Mouse (Mus musculus): ENCODE measurements around the gene Blmh. TPM values are rescaled to one million over a fixed set of nuclear protein-coding genes. Genes with fewer than 3 reads are reported as not detected.

Blmh gene
- polyA plus RNA-seq, 1 experiment = 133 TPM

DNA sequence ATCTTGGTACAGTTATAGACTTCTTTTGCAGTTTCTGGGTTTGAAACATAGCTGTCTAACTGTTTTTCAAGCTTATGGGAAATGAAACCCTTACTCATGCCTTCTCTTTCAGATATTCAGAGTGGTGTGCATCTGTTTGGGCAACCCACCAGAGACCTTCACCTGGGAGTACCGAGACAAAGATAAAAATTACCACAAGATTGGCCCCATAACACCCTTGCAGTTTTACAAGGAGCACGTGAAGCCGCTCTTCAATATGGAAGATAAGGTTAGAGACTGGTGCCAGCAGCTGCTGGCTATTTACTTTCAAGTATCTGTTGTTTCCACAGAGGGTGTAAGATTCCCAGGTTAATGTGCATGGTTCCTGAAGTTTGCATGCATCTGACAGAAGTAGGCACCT is 41.1 kb downstream of the Blmh start:
- TF ChIP-seq POLR2A (IDR thresholded peaks at IDR 0.05; ENCODE audit: insufficient read depth, low read length) (no peak), EP300 (IDR thresholded peaks at IDR 0.05; ENCODE audit: insufficient read depth, low read depth, low read length) (no peak), CTCF (IDR thresholded peaks at IDR 0.05; ENCODE audit: low read depth, low read length) (no peak)
- Histone ChIP-seq H3K36me3 (ENCODE audit: control insufficient read depth, insufficient read depth, low read length, poor library complexity, severe bottlenecking) (peaks cover 53% of the 10 kb centered on the region), H3K4me1 (ENCODE audit: control insufficient read depth, insufficient read depth, low read length) (no peaks in the 10 kb centered on the region), H3K9ac (ENCODE audit: low read depth, poor library complexity, severe bottlenecking) (no peak overlapping the region), H3K27ac (ENCODE audit: insufficient read depth, low read length) (no peak overlapping the region), H3K4me3 (ENCODE audit: low read depth, low read length) (no peak overlapping the region), H3K9me3 (replicated peaks; ENCODE audit: control insufficient read depth, insufficient read depth, low read length, poor library complexity, severe bottlenecking) (no peaks in the 10 kb centered on the region), H3K27me3 (ENCODE audit: control insufficient read depth, insufficient read depth, low read length, poor library complexity, severe bottlenecking) (no peaks in the 10 kb centered on the region)

DNA sequence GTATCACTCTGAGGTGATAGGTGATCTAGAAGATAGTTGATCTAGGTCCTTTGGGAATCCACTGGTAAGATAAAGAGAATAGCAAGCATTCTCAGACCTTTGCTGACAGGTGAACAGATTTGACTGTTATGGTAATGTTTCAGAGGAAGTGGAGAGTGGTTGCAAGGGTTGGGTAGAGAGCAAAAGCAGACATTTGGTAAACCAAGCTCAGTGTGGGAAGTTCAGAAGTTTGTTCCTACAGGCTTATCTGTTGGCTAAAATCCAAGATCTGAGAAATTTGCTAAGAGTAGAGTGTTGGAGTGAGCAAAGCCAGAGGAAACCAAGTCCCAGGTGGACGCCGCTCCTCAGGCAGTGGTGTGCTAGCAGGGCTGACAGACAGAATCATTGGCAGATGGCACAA is 45.7 kb downstream of the Blmh start:
- no peaks in the 10 kb centered on the region for H3K27me3 ChIP-seq (ENCODE audit: control insufficient read depth, insufficient read depth, low read length, poor library complexity, severe bottlenecking)
- no peak overlapping the region for H3K4me3 ChIP-seq (ENCODE audit: low read depth, low read length)
- H3K9ac ChIP-seq (ENCODE audit: low read depth, poor library complexity, severe bottlenecking) = no peak overlapping the region
- no peaks in the 10 kb centered on the region for H3K4me1 ChIP-seq (ENCODE audit: control insufficient read depth, insufficient read depth, low read length)
- TF ChIP-seq CTCF (IDR thresholded peaks at IDR 0.05; ENCODE audit: low read depth, low read length) (no peak), EP300 (IDR thresholded peaks at IDR 0.05; ENCODE audit: insufficient read depth, low read depth, low read length) (no peak), POLR2A (IDR thresholded peaks at IDR 0.05; ENCODE audit: insufficient read depth, low read length) (no peak)
- H3K27ac ChIP-seq (ENCODE audit: insufficient read depth, low read length) = no peak overlapping the region
- H3K36me3 ChIP-seq (ENCODE audit: control insufficient read depth, insufficient read depth, low read length, poor library complexity, severe bottlenecking) = peaks cover 55% of the 10 kb centered on the region
- no peaks in the 10 kb centered on the region for H3K9me3 ChIP-seq (replicated peaks; ENCODE audit: control insufficient read depth, insufficient read depth, low read length, poor library complexity, severe bottlenecking)

- TF ChIP-seq CTCF (IDR thresholded peaks at IDR 0.05; ENCODE audit: low read depth, low read length) (no peak), POLR2A (IDR thresholded peaks at IDR 0.05; ENCODE audit: insufficient read depth, low read length) (no peak), EP300 (IDR thresholded peaks at IDR 0.05; ENCODE audit: insufficient read depth, low read depth, low read length) (no peak)
- Histone ChIP-seq H3K27me3 (ENCODE audit: control insufficient read depth, insufficient read depth, low read length, poor library complexity, severe bottlenecking) (no peaks in the 10 kb centered on the region), H3K9me3 (replicated peaks; ENCODE audit: control insufficient read depth, insufficient read depth, low read length, poor library complexity, severe bottlenecking) (no peaks in the 10 kb centered on the region), H3K4me1 (ENCODE audit: control insufficient read depth, insufficient read depth, low read length) (no peaks in the 10 kb centered on the region), H3K4me3 (ENCODE audit: low read depth, low read length) (no peak overlapping the region), H3K27ac (ENCODE audit: insufficient read depth, low read length) (no peak overlapping the region), H3K9ac (ENCODE audit: low read depth, poor library complexity, severe bottlenecking) (no peak overlapping the region), H3K36me3 (ENCODE audit: control insufficient read depth, insufficient read depth, low read length, poor library complexity, severe bottlenecking) (peaks cover 25% of the 10 kb centered on the region)
These were observed 50.2 kb downstream of the Blmh start for GRCm38 (mm10) chr11:76974680-76975319.

GRCm38 (mm10) chr11:76981570-76982141 is 57.0 kb downstream of the Blmh start:
- TF ChIP-seq POLR2A (IDR thresholded peaks at IDR 0.05; ENCODE audit: insufficient read depth, low read length) (no peak), CTCF (IDR thresholded peaks at IDR 0.05; ENCODE audit: low read depth, low read length) (no peak), EP300 (IDR thresholded peaks at IDR 0.05; ENCODE audit: insufficient read depth, low read depth, low read length) (no peak)
- Histone ChIP-seq H3K9me3 (replicated peaks; ENCODE audit: control insufficient read depth, insufficient read depth, low read length, poor library complexity, severe bottlenecking) (no peaks in the 10 kb centered on the region), H3K36me3 (ENCODE audit: control insufficient read depth, insufficient read depth, low read length, poor library complexity, severe bottlenecking) (peaks cover 14% of the 10 kb centered on the region), H3K4me1 (ENCODE audit: control insufficient read depth, insufficient read depth, low read length) (no peaks in the 10 kb centered on the region), H3K4me3 (ENCODE audit: low read depth, low read length) (no peak overlapping the region), H3K27me3 (ENCODE audit: control insufficient read depth, insufficient read depth, low read length, poor library complexity, severe bottlenecking) (no peaks in the 10 kb centered on the region), H3K27ac (ENCODE audit: insufficient read depth, low read length) (no peak overlapping the region), H3K9ac (ENCODE audit: low read depth, poor library complexity, severe bottlenecking) (no peak overlapping the region)

GRCm38 (mm10) chr11:76982415-76982814 is 57.8 kb downstream of the Blmh start:
- Histone ChIP-seq H3K27me3 (ENCODE audit: control insufficient read depth, insufficient read depth, low read length, poor library complexity, severe bottlenecking) (no peaks in the 10 kb centered on the region), H3K27ac (ENCODE audit: insufficient read depth, low read length) (no peak overlapping the region), H3K36me3 (ENCODE audit: control insufficient read depth, insufficient read depth, low read length, poor library complexity, severe bottlenecking) (peaks cover 19% of the 10 kb centered on the region), H3K9me3 (replicated peaks; ENCODE audit: control insufficient read depth, insufficient read depth, low read length, poor library complexity, severe bottlenecking) (no peaks in the 10 kb centered on the region), H3K9ac (ENCODE audit: low read depth, poor library complexity, severe bottlenecking) (no peak overlapping the region), H3K4me3 (ENCODE audit: low read depth, low read length) (no peak overlapping the region), H3K4me1 (ENCODE audit: control insufficient read depth, insufficient read depth, low read length) (no peaks in the 10 kb centered on the region)
- TF ChIP-seq POLR2A (IDR thresholded peaks at IDR 0.05; ENCODE audit: insufficient read depth, low read length) (no peak), EP300 (IDR thresholded peaks at IDR 0.05; ENCODE audit: insufficient read depth, low read depth, low read length) (no peak), CTCF (IDR thresholded peaks at IDR 0.05; ENCODE audit: low read depth, low read length) (no peak)

DNA sequence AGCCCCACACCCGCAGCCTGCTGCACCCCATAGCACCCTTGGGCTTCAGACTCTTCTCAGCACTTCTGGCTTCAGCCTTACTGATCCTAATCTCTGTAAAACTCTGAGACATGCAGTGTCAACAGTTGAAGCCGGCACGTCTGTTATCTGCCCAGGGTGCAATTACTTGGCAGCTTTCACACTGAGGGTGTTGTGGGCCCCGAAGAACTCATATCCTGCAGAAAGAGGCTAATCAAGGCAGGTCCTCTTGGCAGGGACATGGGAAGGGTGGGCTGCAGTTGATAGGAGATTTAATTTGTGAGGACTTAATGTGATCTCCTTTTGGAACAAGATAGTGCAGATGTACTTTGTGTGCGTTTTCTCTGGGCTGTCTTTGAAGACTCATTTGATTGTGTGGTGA is 59.0 kb downstream of the Blmh start:
- H3K27me3 ChIP-seq (ENCODE audit: control insufficient read depth, insufficient read depth, low read length, poor library complexity, severe bottlenecking) = no peaks in the 10 kb centered on the region
- H3K9ac ChIP-seq (ENCODE audit: low read depth, poor library complexity, severe bottlenecking) = no peak overlapping the region
- TF ChIP-seq EP300 (IDR thresholded peaks at IDR 0.05; ENCODE audit: insufficient read depth, low read depth, low read length) (no peak), POLR2A (IDR thresholded peaks at IDR 0.05; ENCODE audit: insufficient read depth, low read length) (no peak), CTCF (IDR thresholded peaks at IDR 0.05; ENCODE audit: low read depth, low read length) (no peak)
- H3K4me1 ChIP-seq (ENCODE audit: control insufficient read depth, insufficient read depth, low read length) = no peaks in the 10 kb centered on the region
- H3K27ac ChIP-seq (ENCODE audit: insufficient read depth, low read length) = no peak overlapping the region
- H3K4me3 ChIP-seq (ENCODE audit: low read depth, low read length) = no peak overlapping the region
- H3K36me3 ChIP-seq (ENCODE audit: control insufficient read depth, insufficient read depth, low read length, poor library complexity, severe bottlenecking) = peaks cover 19% of the 10 kb centered on the region
- H3K9me3 ChIP-seq (replicated peaks; ENCODE audit: control insufficient read depth, insufficient read depth, low read length, poor library complexity, severe bottlenecking) = no peaks in the 10 kb centered on the region

All from ES-Bruce4 (cell line).